Mouse (Mus musculus): ENCODE measurements around the gene Gm16451. TPM values are rescaled to one million over a fixed set of nuclear protein-coding genes. Genes with fewer than 3 reads are reported as not detected.

Gene Gm16451
- polyA plus RNA-seq (2012; rRNA removed): not detected in 2 replicates

DNA sequence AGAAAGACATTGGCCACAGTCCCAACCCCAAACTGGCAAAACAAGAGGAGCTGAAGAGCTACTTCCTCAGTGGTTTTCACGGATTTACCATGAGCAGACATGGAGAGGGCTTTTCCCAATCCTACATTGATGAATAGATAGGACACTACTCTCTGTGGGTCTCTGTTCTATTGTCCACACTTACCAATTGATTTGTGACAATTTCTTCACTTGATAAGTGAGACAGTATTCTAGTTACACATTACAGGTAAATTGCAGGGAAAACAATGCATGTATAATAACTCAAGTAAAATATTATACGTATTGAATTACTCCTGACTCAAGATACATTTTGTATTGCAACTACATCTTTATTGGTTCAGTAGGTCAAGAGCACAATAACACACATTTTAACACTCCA, at the start of gene Gm16451:
Gene Gm16451, minus strand, starts transcription at position 101 of the 400 bp plus-strand sequence.

GRCm38 (mm10) chr7:22163935-22164334, 45.9 kb upstream of the Gm16451 start, which contains the start of gene Vmn1r142:
TSS of gene Vmn1r142 (minus strand) at chr7:22164035.

DNA sequence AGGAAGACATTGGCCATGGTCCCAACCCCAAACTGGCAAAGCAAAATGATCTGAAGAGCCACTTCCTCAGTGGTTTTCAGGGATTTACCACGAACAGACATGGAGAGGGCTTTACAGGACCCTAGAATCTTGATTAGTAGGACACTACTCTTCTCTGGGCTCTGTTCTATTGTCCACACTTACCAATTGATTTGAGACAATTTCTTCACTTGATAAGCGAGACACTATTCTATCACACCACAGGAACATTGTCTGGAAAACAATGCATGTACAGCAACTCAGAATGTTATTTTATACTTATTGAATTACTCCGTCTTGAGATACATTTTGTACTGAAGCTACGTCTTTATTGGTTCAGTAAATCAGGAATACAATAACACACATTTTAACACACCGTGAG, 16.6 kb upstream of the Gm16451 start, which contains the start of gene Gm10666:
Gene Gm10666, minus strand, starts transcription at position 101 of the 400 bp plus-strand sequence.

GRCm38 (mm10) chr7:22068757-22069156, 49.3 kb downstream of the Gm16451 start, which contains the start of gene Vmn1r139:
TSS of gene Vmn1r139 (plus strand) at chr7:22069057.

Other genes with a start within 250 kb of the Gm16451 start
- not detected in 2 replicates for gene Gm5891, start 197.0 kb downstream of the Gm16451 start, polyA plus RNA-seq (2012; rRNA removed)
- not detected in 2 replicates for gene Vmn1r137, start 123.7 kb downstream of the Gm16451 start, polyA plus RNA-seq (2012; rRNA removed)
- gene Vmn1r138, start 89.3 kb downstream of the Gm16451 start, polyA plus RNA-seq (2012; rRNA removed): not detected in 2 replicates
- not detected in 2 replicates for gene Gm6176, start 61.9 kb downstream of the Gm16451 start, polyA plus RNA-seq (2012; rRNA removed)
- not detected in 2 replicates for gene Vmn1r139, start 49.2 kb downstream of the Gm16451 start, polyA plus RNA-seq (2012; rRNA removed)
- not detected in 2 replicates for gene Gm10666, start 16.5 kb upstream of the Gm16451 start, polyA plus RNA-seq (2012; rRNA removed)
- not detected in 2 replicates for gene Vmn1r142, start 45.8 kb upstream of the Gm16451 start, polyA plus RNA-seq (2012; rRNA removed)
- gene Vmn1r143, start 71.1 kb upstream of the Gm16451 start, polyA plus RNA-seq (2012; rRNA removed): not detected in 2 replicates
- not detected in 2 replicates for gene Gm8653, start 83.0 kb upstream of the Gm16451 start, polyA plus RNA-seq (2012; rRNA removed)
- not detected in 2 replicates for gene Gm8453, start 111.2 kb upstream of the Gm16451 start, polyA plus RNA-seq (2012; rRNA removed)
- gene Gm4187, start 211.5 kb upstream of the Gm16451 start, polyA plus RNA-seq (2012; rRNA removed): not detected in 2 replicates